Mouse (Mus musculus): ENCODE results near the gene Sh3d19.

Sh3d19 gene

GRCm38 (mm10) chr3:86030566-86030965 lies 59.7 kb downstream of the Sh3d19 start:
- DNase-seq = no peak

GRCm38 (mm10) chr3:86033455-86034090 lies 62.7 kb downstream of the Sh3d19 start:
- DNase-seq = no peak

GRCm38 (mm10) chr3:86037926-86038484 lies 67.1 kb downstream of the Sh3d19 start:
- no peak for DNase-seq

GRCm38 (mm10) chr3:86038648-86039047 lies 67.7 kb downstream of the Sh3d19 start:
- peak; percentile 36 to 53 for DNase-seq

GRCm38 (mm10) chr3:86040286-86041201 lies 69.6 kb downstream of the Sh3d19 start:
- DNase-seq = peak; percentile 21 to 40

- no peak for DNase-seq
Measured at GRCm38 (mm10) chr3:86047686-86048408, 76.9 kb downstream of the Sh3d19 start.

GRCm38 (mm10) chr3:86049041-86049440 lies 78.1 kb downstream of the Sh3d19 start:
- DNase-seq = no peak

GRCm38 (mm10) chr3:86056678-86057077 lies 85.8 kb downstream of the Sh3d19 start:
- DNase-seq = peak; percentile 68 to 71

- peak in 1 of 2 experiments; percentile 12 for DNase-seq
Measured at GRCm38 (mm10) chr3:86057436-86058095, 86.7 kb downstream of the Sh3d19 start.

- no peak for DNase-seq
Measured at GRCm38 (mm10) chr3:86069646-86070250, 98.8 kb downstream of the Sh3d19 start.

GRCm38 (mm10) chr3:86070799-86071198 lies 99.9 kb downstream of the Sh3d19 start:
- no peak for DNase-seq

GRCm38 (mm10) chr3:86072066-86072465 lies 101.2 kb downstream of the Sh3d19 start:
- DNase-seq = no peak

- DNase-seq = no peak
Measured at GRCm38 (mm10) chr3:86072889-86073288, 102.0 kb downstream of the Sh3d19 start.

- DNase-seq = no peak
Measured at GRCm38 (mm10) chr3:86075593-86075992, 104.7 kb downstream of the Sh3d19 start.

GRCm38 (mm10) chr3:86076511-86077283 lies 105.8 kb downstream of the Sh3d19 start:
- no peak for DNase-seq

- DNase-seq = no peak
Measured at GRCm38 (mm10) chr3:86083051-86083450, 112.1 kb downstream of the Sh3d19 start.

GRCm38 (mm10) chr3:86085001-86085400 lies 114.1 kb downstream of the Sh3d19 start:
- DNase-seq = no peak

GRCm38 (mm10) chr3:86087872-86088271 lies 117.0 kb downstream of the Sh3d19 start:
- DNase-seq = no peak

GRCm38 (mm10) chr3:86093213-86093845 lies 122.4 kb downstream of the Sh3d19 start:
- DNase-seq = no peak

- DNase-seq = no peak
Measured at GRCm38 (mm10) chr3:86093907-86094306, 123.0 kb downstream of the Sh3d19 start.

- DNase-seq = no peak
Measured at GRCm38 (mm10) chr3:86101956-86102355, 131.0 kb downstream of the Sh3d19 start.

Data from lung, adult 18-20 months (tissue).